Mouse (Mus musculus) intestine, postnatal 0 days (tissue): Measurements from ENCODE around the gene Ss18l1. TPM values are rescaled to one million over a fixed set of nuclear protein-coding genes. Genes with fewer than 3 reads are reported as not detected.
A peak's percentile ranks its signal among the peaks of the same experiment; 100 is the strongest.

Experiments used
- ATAC-seq: fragments of 200-750 bp; cut with Nextera tagmentation; 2 replicates; pipeline ENCODE4 v1.8.0; 2017; ENCODE audit warnings: mild to moderate bottlenecking, moderate TSS enrichment, moderate library complexity
- H3K27ac ChIP-seq: fragments of 300-500 bp; sonication (generic); 2 replicates; pipeline ENCODE4 v1.5.1; 2014; ENCODE audit warnings: mild to moderate bottlenecking, low read depth, low read length, moderate library complexity
- H3K27me3 ChIP-seq: fragments of 300-500 bp; sonication (generic); replicated peaks from 2 replicates; pipeline ENCODE4 v1.6.1; 2014; ENCODE audit warnings: low read length, mixed read lengths; ENCODE audit not compliant: control insufficient read depth, insufficient read depth
- H3K36me3 ChIP-seq: fragments of 300-500 bp; sonication (generic); 2 replicates; pipeline ENCODE4 v1.6.1; 2014; ENCODE audit warnings: mild to moderate bottlenecking, moderate library complexity; ENCODE audit not compliant: control insufficient read depth, insufficient read depth
- H3K4me1 ChIP-seq: fragments of 300-500 bp; sonication (generic); replicated peaks from 2 replicates; pipeline ENCODE4 v1.6.1; 2014; ENCODE audit warnings: antibody characterized with exemption, low read length, mixed read lengths; ENCODE audit not compliant: control insufficient read depth, insufficient read depth
- H3K4me2 ChIP-seq: fragments of 300-500 bp; sonication (generic); replicated peaks from 2 replicates; pipeline ENCODE4 v1.6.1; 2014; ENCODE audit warnings: low read depth, mild to moderate bottlenecking, moderate library complexity
- H3K4me3 ChIP-seq: fragments of 300-500 bp; sonication (generic); 2 replicates; pipeline ENCODE4 v1.5.1; 2014; ENCODE audit warnings: low read depth, low read length
- H3K9ac ChIP-seq: fragments of 300-500 bp; sonication (generic); 2 replicates; pipeline ENCODE4 v1.6.1; 2014; ENCODE audit warnings: mild to moderate bottlenecking, low read depth, low read length
- H3K9me3 ChIP-seq: fragments of 300-500 bp; sonication (generic); 2 replicates; pipeline ENCODE4 v1.6.1; 2016; ENCODE audit warnings: mixed run types; ENCODE audit not compliant: control insufficient read depth
- CTCF ChIP-seq: sonication (generic); IDR thresholded peaks from 2 replicates; pipeline ENCODE4 v1.5.1; 2016; ENCODE audit warnings: low read depth, mild to moderate bottlenecking, control low read depth, antibody characterized with exemption, moderate library complexity
- WGBS: fragments of 180-500 bp; shearing (Covaris S2); extraction: QIAGEN DNeasy Blood & Tissue Kit; methylation state at CpG from one replicate; pipeline ENCODE4 v1.1.7; 2014; 5-methylcytosine and 5-hydroxymethylcytosine counted together
- polyA plus RNA-seq: library from polyadenylated mRNA; unstranded; fragments of >200 nt; fragmentation: Nextera tagmentation; extraction: Ambion mirVana; gene quantifications from 2 replicates; pipeline ENCODE4 v1.2.1, GENCODE M21; 2015

Gene Ss18l1
- polyA plus RNA-seq, result 1.2 and 1.3 TPM in 2 replicates

GRCm38 (mm10) chr2:180042256-180042857, at the start of gene Ss18l1, which contains the start of gene Psma7:
Ss18l1 (plus strand) TSS chr2:180042509.
Psma7 (minus strand) TSS chr2:180042433.
- Histone ChIP-seq H3K36me3 (peaks cover 19% of the 10 kb centered on the region), H3K27ac (peak within 1 kb of the TSS; percentile 89), H3K4me1 (peaks cover 5% of the 10 kb centered on the region; the same call in 1 of the 2 replicates), H3K27me3 (no peaks in the 10 kb centered on the region), H3K4me2 (peak within 1 kb of the TSS; percentile 98), H3K4me3 (peak within 1 kb of the TSS; percentile 99), H3K9ac (peak within 1 kb of the TSS; percentile 73), H3K9me3 (no peaks in the 10 kb centered on the region)
- TF ChIP-seq CTCF, result peak; percentile 52
- ATAC-seq, result peak; percentile 94
- WGBS, result under 1% methylated on average over 76 of the region's 78 CpGs

- Histone ChIP-seq H3K36me3 (no peaks in the 10 kb centered on the region), H3K4me2 (no peak overlapping the region), H3K9me3 (no peaks in the 10 kb centered on the region), H3K27me3 (no peaks in the 10 kb centered on the region), H3K4me3 (no peak overlapping the region), H3K4me1 (no peaks in the 10 kb centered on the region), H3K27ac (no peak overlapping the region), H3K9ac (no peak overlapping the region)
- ATAC-seq, result no peak
- no peak for TF ChIP-seq CTCF
- 73% methylated on average over 5 of the region's 5 CpGs for WGBS
Observed at GRCm38 (mm10) chr2:179993071-179993470, 49.2 kb upstream of the Ss18l1 start.

DNA sequence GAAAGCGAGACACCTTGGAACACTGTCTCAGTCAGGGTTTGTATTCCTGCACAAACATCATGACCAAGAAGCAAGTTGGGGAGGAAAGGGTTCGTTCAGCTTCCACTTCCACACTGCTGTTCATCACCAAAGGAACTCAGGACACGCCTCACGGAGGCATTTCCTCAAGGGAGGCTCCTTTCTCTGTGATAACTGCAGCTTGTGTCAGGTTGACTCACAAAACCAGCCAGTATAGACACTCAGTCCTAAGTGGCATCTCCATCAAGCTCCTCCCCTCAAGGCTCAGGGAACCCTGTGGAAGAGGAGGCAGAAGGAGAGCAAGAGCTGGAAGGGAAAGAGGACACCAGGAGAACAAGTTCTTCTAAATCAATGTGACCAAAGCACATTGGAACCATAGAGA, 43.9 kb upstream of the Ss18l1 start:
- ATAC-seq, result no peak
- no peak for TF ChIP-seq CTCF
- no peak overlapping the region for H3K4me3 ChIP-seq
- H3K27me3 ChIP-seq, result no peaks in the 10 kb centered on the region
- H3K36me3 ChIP-seq, result no peaks in the 10 kb centered on the region
- no peak overlapping the region for H3K4me2 ChIP-seq
- H3K9ac ChIP-seq, result no peak overlapping the region
- 49% methylated on average over 4 of the region's 4 CpGs for WGBS
- no peak overlapping the region for H3K27ac ChIP-seq
- H3K4me1 ChIP-seq, result no peaks in the 10 kb centered on the region
- no peaks in the 10 kb centered on the region for H3K9me3 ChIP-seq

DNA sequence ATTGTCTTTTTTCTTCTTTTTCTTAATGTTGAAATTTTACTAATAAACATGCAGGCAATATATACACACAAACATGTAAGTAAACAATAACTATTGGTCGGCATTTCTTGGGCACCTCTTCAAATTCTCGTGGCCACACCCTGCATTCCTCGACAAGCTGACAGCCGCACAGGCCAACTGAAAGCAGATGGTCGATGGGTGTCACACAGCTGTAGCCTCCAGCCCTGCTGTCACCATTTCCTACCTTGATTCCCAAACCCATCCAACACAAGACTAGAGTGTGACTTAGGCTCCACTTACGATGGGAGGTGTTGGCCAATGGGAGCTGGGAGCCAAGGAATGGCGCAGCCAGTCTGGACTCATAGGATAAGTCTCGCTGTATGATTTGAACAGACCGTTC, 40.7 kb upstream of the Ss18l1 start:
- H3K4me3 ChIP-seq, result no peak overlapping the region
- H3K9me3 ChIP-seq, result no peaks in the 10 kb centered on the region
- no peak for ATAC-seq
- no peak overlapping the region for H3K27ac ChIP-seq
- no peaks in the 10 kb centered on the region for H3K4me1 ChIP-seq
- no peaks in the 10 kb centered on the region for H3K36me3 ChIP-seq
- no peak overlapping the region for H3K9ac ChIP-seq
- TF ChIP-seq CTCF, result no peak
- WGBS, result 77% methylated on average over 9 of the region's 9 CpGs
- no peaks in the 10 kb centered on the region for H3K27me3 ChIP-seq
- no peak overlapping the region for H3K4me2 ChIP-seq

GRCm38 (mm10) chr2:180005656-180006351, 36.5 kb upstream of the Ss18l1 start:
- Histone ChIP-seq H3K9ac (no peak overlapping the region), H3K4me2 (no peak overlapping the region), H3K4me1 (no peaks in the 10 kb centered on the region), H3K27ac (no peak overlapping the region), H3K36me3 (no peaks in the 10 kb centered on the region), H3K4me3 (no peak overlapping the region), H3K9me3 (0 out of 2 replicates have a peak, but pooled peaks cover 3% of the 10 kb centered on the region), H3K27me3 (no peaks in the 10 kb centered on the region)
- WGBS, result 51% methylated on average over 5 of the region's 5 CpGs
- ATAC-seq, result no peak
- no peak for TF ChIP-seq CTCF

- peak; percentile 54; the same call in 1 of the 2 replicates for ATAC-seq
- Histone ChIP-seq H3K9me3 (0 out of 2 replicates have a peak, but pooled peaks cover 3% of the 10 kb centered on the region), H3K9ac (no peak overlapping the region), H3K4me2 (0 out of 2 replicates have a peak overlapping the region, but pooled peaks have one; percentile 2), H3K27ac (no peak overlapping the region), H3K4me1 (no peaks in the 10 kb centered on the region), H3K27me3 (no peaks in the 10 kb centered on the region), H3K36me3 (no peaks in the 10 kb centered on the region), H3K4me3 (no peak overlapping the region)
- 22% methylated on average over 9 of the region's 9 CpGs for WGBS
- no peak for TF ChIP-seq CTCF
Observed at GRCm38 (mm10) chr2:180006352-180007017, 35.8 kb upstream of the Ss18l1 start.
